Mouse (Mus musculus) spleen, postnatal 14 days (tissue): ENCODE data around the gene Cdh24.

Experiments used
- DNase-seq, 2 experiments: peaks; one replicate each; pipeline ENCODE4 v3.0.0; 2021 to 2022; ENCODE audit warnings: low spot score in 2 of 2

Gene Cdh24

DNA sequence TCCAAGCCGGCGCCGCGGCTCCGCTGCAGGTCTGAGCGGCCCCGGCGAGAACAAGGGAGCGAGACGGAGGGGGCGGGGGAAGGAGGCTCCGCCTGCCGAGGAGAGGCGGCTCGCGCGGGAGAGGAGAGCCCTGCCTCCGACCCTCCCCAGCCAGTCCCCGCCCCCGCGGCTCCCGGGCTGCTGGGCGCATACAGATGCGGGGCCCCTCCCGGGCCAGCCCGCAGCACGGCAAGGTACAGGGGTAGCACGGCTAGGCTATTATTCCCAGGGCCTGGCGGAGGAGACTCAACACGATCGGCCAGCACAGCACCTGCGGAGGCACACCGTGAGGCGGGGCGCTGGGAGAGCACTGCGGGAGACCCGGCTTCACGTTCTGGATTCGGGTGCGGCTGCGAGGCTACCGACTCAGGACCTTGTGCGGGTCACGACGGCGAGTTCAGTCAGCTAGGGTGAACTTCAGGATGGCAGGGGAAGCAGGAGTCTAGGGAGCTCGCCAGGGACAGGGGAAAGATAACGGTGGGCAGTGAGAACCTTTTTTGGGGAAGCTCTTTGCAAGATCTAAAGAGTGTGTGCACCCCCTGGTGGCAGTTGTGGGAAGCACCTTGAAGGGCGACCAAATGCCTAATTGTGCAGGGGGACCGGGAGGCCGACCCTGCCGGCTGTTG lies at the start of gene Cdh24:
Cdh24 (minus strand) TSS at position 60 of the 665 bp plus-strand sequence.
- DNase-seq, result peak; percentile 76 to 88

DNA sequence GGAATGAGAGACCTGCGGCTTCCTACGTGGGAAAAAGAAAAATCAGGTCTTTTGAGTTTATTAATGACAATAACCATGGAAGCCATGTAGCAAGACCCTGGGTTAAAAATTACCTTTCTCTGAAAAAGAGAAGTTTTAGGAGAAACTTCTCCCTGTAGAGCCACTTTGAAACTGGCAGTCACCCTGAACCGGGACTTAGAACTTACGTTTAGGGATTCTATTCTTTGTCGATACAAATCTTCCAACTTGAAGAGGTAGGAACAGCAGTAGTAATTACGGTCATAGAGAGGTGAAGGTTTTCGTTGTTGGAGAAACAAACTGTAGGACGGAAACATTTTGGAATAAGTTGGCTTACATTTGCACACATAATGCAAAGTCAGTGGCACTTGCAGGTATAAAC lies 46.1 kb upstream of the Cdh24 start:
- no peak for DNase-seq

DNA sequence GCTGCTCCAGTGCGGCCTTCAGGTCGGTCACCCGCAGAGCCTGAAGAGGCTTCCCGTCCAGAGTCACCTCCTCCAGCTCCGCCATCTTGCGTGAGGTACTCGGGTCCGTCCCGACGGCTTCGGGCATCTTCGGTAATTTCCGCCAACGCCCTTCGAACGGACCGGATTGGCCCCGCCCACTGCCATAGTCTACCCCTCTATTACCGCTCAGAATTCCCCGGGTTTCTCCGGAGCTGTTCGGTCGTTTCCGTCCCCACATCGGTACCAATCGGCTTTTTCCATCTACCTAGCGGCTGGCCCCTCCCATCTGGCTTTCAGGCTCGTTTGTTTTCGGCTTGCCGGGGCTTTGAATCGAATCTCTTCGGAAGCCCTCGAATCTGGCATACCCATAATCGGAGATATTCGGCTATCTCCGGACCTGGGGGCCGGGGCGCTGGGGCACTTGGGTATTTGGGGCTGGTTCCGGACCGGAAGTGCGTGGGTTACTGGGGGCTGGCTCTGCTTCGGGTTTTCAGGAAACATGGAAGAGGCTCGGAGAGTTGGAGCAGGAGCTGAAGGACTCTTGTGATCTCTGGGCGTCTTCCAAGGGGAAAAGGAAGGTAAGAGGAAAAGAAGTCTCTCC lies 45.5 kb upstream of the Cdh24 start, which contains the start of gene Acin1:
Acin1 (minus strand) TSS at position 410 of the 622 bp plus-strand sequence.
- peak; percentile 100 for DNase-seq

DNA sequence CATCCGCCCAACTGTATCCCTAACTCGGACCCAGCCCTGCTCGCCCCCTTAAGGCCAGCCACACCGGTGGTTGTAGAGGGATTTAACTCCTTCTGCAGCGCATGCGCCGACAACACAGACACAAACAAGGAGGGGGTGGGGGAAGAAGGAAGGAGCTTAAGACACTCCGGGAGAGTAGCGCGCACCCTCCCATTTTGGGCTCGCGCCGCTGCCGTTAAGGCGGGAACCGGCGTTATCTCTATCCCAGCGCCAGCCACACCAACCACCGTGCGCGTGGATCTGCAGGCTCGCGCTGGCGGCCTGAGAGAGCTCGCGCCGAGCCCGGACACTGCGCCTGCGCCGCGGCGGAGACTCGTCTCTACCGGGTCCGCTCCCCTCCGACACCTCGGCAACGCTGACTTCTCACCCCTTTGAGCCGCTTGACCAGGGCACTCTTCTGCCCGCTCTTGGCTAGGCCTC lies 44.9 kb upstream of the Cdh24 start, which contains the start of gene 1700123O20Rik:
1700123O20Rik (plus strand) TSS at position 154 of the 459 bp plus-strand sequence.
- DNase-seq, result peak; percentile 70 to 76

DNA sequence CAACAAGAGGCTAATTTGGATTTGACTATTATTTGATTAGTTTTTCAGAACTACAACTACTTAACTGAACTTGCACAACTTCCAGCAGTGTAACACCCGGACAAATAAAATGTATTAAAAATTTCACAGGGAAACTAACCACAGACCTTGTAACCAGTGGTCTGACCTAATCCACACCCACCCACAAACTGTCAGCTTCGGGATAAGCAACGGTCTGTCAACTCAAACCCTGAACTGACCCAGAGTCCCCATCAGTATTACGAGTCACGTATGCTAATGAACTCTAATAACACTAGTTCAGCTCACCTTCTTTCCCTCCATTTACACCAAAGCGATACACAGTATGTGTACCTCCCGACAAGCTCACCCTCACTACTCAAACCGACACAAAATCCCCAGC lies 44.3 kb upstream of the Cdh24 start:
- no peak for DNase-seq

DNA sequence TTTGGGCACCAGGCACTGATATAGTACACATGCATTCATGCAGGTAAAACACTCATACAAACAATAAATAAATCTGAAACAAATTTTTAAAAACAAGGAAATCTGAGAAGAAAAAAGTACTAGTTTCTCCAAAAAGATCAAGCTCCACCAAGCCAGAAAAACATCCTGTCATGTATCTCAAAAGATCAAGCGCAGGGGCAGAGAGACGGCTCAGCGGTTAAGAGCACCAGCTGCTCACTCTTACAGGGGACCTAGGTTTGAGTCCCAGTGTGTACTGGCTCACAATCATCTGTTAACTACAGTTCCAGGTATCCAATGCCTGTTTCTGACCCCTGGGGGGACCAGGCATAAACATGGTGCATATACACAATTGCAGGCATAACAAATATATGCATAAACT lies 41.2 kb upstream of the Cdh24 start:
- no peak for DNase-seq

DNA sequence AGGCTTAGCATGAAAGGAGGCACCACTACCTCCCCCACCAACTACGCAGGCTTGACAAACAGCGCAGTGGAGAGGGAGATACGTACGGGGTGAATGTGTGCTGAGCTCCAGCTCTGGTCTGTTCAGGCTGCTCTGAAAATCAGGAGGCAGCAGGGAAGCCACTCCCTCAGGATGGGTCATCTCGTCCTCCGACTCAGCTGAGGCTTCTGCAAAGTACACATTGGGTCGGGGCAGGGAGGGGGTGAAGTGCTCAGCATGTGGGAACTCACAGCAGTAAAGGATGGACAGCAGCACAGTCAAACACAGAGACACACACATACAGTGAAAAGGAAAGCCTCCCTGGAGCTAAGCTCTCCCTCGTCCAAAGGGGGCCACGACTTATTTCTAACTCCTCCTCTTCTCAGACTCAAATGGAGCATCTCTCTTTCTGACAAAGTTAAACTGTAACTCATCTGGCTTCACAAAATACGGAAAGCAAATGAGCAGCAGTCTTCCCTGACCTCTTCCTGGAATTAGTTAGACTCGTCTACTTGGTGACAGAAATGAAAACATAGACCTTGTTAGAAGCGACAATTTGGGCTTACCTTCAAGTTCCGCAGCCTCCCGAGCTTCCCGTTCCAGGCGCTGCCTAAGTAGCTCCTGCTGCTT lies 37.6 kb upstream of the Cdh24 start:
- no peak for DNase-seq

DNA sequence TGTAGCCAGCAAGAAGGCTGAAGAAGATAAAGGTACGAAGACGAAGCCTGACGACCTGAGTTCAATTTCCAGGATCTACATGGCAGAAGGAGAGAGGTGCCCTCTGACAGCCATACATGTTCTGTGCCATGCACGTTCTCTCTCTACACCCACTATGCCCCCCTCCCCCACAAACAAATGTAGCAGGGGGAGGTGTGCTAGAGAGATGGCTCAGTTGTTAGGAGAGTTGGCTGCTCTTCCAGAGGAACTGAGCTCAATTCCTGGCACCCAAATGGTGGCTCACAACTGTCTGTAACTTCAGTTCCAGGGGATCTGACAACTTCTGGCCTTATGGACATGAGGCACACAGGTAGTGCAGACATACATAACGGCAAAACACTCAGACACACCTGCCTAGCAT lies 35.1 kb upstream of the Cdh24 start:
- DNase-seq, result no peak

DNA sequence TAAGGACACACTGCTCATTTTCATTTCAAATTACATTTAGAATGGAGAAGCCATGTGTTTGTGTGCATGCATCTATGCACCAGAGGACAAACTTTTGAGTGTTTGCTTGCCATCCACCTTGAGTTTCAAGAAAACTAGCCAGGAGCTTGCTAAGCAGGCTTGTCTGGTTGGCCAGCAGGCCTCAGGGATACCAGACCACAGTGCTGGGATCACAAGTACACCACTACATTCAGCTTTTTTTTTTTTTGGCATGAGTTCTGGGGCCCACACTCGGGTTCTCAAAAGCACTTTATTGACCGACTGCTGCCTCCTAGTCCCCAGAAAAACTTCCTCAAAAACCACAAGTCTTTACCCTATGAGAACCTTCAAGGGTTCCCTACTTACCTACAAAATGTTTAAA lies 33.2 kb upstream of the Cdh24 start:
- DNase-seq, result no peak

DNA sequence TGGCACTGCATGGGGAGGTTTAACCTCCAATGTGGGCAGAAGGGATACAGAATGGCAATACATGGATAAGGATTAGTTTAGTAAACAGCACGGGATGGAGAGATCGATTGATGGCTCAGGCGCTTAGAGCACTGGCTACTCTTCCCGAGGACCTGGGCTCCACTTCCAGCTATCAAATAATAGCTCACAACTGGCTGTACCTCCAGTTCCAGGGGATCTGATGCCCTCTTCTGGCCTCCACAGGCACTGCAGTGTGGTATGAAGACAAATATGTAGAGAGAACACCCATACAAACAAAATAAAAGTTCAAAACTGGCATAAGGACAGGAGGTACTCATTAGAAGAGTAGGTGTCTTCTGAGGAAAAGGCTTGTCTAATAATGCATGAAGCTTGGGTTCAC lies 28.2 kb upstream of the Cdh24 start:
- DNase-seq, result peak; percentile 35 to 60

DNA sequence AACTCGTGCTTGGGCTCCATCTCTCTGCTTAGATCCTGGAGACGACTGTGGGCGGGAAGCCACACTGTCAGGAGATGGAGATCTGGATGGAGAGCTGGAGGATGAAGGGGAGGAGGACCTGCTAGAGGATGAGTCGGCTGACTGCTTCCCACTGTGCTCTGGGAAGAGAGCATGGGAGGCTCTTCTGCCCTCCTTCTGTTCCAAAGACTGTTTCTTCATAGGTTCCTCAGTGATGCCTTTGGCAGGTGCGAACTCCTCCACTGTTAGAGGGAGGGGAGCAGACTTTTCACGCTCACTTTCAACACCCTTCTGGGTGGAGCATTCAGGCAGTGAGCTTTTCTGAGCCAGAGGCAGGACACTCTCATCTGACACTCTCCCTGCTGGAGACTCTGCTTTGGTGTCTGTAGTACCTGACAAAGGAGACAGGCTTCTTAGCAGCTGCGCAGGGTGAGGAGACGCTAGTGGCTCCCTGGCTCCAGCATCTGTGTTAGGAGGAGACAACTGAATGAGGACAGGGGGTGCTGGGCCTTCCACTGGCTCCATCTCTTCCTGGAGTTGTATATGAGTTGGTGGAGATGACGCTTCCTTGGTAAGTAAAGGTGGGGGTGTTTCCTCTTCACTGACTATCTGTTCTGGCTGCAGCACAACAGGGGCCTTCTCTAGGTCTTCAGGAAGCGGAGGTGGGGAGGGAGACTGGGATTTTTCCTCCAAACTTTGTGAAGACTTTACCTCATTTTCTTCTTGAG lies 23.5 kb upstream of the Cdh24 start:
- DNase-seq, result no peak

DNA sequence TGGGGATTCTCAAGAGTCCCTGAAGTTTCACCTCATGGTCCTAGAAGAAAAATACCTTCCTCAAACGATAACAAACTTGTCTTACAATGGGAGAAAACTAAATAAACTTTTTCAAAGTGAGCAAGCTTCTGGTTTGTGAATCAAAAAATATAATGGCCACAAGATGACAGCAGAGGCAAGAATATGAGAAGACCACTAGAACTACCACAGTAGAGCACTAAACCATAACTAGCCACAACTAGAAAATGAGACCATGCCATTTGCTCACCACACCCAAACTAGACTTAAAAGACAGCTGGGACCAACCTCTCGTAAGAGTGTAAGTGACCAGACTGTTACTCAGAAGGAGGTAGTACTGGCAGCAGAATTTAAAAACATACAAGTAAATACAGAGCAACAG lies 18.8 kb upstream of the Cdh24 start:
- DNase-seq, result no peak

DNA sequence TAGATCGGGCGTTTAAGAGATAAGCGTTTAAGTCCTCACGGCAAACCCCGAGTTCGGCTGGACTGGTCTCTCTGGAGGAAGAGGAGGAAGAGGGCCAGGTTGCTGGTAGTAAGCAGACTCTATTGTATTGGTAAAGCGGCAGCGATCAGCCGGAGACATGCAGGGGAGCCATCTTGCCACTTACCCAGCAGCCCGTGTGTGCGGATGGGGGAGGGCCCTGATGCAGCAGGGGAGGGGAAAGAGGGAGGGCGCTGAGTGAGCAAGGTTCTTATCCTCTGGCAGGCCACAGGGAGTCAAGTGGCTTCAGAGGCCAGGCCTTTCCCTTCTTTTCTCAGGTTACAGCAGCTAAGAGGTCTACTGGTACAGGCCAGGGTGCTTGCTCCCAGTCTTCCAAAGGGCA lies 12.3 kb upstream of the Cdh24 start:
- peak; percentile 54 to 75 for DNase-seq

DNA sequence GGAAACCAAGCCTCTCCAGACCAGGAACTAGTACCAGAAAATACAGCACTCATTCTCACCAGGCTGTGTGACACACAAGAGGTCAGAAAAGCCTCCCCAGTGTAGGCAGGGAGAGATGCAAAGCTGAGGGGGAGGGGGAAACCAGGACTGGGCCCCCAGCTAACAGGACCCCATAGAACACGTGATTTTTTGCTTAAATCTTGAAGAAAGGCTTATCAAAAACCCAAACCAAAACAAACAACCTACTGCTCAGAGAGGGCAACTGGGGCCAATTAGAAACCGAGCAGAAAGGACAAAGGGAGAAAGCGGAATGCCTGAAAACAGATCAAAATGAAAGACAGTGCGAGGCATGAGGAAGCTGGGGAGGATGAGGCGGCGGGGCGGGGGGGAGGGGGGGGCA lies 11.6 kb upstream of the Cdh24 start:
- no peak for DNase-seq

DNA sequence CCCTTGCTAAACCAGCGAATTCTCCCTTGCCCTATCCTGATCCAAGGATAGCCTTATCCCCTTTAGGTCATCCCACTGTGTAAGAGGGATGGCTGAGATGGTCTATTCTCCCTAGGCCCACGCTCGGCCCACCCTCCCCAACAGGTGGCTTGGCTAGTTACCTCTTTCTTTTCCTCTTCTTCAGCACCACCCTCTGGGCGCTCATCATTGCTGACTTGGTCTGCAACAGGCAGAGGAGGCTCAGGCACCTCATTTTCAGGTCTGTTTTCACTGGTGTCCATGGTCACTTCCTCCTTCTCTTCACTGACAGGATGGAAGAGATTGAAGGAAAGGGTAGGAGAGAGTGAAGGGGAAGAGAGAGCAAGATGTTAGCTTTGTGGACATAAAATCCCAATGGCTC lies 10.4 kb upstream of the Cdh24 start:
- DNase-seq, result no peak

DNA sequence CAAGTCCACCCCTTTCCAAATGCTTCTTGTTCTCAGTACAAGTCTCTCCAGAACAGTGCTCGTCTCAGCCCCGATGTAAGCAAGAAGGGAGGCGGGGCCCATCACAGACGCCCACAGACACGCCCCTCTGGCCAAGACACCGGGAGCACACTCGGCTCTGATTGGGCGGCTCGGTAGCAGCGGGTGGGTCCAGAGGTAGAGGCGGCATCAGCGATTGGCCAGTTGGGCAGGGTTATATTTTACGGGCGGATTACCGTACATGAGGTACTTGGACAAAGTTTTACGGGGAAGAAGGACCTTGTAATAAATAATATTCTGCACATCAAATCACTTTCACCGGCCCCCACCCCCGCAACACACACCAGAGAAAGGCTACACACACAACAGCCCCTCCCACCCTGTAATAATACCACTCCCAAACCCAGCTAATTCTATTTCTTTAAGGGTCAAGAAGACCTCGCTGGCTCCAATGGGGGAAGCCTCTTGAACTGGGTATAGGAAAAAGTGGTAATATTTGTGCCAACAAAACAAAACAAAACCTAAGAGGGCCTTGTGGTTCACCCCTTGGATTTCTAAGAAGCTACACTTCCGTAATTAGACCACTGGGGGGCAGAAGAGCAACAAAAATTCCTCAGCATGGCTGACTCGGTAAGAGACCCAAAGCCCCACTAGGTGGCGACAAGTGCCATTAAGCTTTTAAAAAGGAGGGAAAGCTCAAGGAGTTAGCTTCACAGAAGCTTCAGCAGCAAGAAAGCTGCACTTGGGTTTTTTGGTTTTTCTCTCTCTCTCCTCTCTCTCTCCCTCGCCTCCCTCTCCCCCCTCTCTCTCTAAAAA lies 9.7 kb upstream of the Cdh24 start:
- DNase-seq, result peak; percentile 73 to 84

DNA sequence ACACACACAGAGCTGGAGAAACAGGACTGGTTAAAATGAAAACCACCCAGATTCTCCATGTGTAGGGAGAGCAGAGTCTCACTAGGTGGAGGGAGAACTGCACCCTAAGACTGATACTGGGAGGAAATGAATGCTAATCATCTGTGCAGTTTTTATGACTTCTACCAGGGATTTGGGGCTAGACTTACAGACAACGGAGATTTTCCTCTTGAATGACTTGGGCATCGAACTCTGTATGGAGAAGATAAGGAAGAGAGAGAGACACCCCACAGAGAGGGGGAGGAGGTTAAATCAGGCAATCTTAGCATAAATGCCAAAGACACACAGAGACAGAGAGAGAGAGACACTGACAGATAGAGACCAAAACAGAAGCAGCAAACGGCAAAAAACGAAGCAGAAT lies 6.7 kb upstream of the Cdh24 start:
- no peak for DNase-seq

DNA sequence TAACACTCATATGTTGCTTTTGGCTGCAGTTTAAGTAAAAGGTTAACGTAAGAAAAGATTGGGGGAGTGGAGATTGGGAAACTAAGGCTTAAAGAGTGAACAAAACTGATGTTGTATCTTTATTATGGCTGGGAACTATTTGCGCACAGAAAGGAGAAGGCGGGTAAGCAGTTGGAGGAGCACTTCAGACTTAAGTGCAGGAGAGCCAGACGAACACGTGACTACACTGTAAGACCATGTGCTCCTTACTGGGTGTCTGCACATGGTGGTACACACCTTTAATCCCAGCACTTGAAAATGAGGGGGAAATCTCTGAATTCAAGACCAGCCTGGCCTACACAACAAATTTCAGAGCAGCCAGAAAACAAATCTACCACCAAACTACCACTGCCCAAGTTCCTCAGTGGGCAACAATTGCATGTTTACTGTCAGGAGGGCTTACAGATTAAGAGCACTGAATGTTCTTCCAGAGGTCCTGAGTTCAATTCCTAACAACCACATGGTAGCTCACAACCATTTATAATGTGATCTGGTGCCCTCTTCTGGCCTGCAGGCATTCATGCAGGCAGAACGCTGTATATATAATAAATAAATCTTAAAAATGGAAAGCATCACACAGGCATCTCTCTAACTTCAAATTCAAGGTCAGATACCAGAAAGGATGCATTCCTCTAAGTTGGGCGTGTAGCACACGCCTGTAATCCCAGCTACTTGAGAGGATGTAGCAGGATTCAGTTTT lies 5.9 kb upstream of the Cdh24 start:
- no peak for DNase-seq

DNA sequence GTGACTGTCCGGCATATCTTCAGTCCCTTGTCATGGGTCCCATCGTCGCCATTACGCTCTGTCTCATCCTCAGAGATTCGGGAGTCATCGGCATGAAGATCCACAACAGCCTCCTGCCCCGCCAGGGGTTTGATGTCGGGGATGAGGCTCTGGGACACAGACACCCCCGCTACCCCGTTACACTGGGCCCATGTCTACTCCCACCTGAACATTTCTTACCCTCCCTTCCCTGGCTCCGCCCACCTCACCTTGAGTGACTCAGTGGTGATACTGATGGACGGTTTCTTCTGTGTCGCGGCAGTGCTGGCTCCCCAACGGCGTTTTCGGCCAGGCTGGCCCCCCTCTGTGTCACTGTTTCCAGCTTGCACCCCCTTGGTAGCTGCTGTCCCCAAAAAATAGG lies 5.3 kb upstream of the Cdh24 start:
- DNase-seq, result no peak

DNA sequence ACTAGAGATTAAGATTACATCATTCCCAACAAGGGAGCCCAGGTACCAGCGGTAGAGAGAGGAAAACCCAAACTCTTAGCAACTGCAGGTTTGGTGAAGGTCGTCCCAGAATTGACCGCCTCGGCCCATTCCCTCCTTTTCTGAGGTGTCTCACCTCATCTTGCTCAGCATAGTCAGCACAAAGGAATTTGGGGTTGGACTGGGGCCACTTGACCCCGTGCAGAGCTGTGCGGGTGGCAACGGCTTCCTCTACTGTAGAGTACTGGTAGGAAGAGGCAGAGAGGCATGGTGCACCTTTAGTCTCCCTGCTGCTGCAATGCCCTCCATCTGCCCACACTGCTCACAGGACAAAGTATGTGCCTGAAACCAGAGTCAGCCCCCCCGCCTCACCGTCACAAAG lies 3.1 kb upstream of the Cdh24 start:
- no peak for DNase-seq

DNA sequence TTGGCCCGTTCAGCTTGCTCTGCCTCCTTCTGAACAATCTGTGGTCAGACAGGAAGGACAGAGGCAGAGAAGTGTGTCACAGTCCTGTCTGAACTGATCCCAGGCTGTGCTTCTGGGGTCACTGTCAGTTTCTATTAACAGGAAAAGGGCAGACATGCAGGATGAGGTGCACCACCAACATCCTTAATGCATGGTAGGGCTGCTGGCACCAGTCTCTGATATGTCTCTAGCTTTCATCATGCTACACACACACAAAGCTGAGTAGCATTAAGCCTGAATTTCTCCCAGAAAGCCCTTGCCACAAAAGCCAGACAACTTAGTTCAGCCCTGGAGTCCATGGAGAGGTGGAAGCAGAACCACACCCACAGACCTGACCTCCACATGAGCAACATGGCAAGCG lies 1.8 kb upstream of the Cdh24 start:
- DNase-seq, result no peak
